Mouse (Mus musculus) common myeloid progenitor, adult 5-6 weeks (primary cell): ENCODE results near the gene Ngp. TPM values are rescaled to one million over a fixed set of nuclear protein-coding genes. Genes with fewer than 3 reads are reported as not detected.
A peak's percentile ranks its signal among the peaks of the same experiment; 100 is the strongest.

ENCODE experiments used
- ATAC-seq: replicated peaks from 2 replicates; pipeline ENCODE4 v1.8.0; 2016; ENCODE audit warnings: low read depth, mild to moderate bottlenecking, moderate TSS enrichment, inconsistent platforms; ENCODE audit not compliant: poor library complexity, severe bottlenecking
- total RNA-seq: library from RNA; stranded (forward); fragments of 200-1000, 187-1606 nt; gene quantifications from 2 replicates; pipeline ENCODE4 v1.2.3, GENCODE M21; 2017

Ngp gene
- total RNA-seq, 1 experiment from 2014 or later: 131 TPM

DNA sequence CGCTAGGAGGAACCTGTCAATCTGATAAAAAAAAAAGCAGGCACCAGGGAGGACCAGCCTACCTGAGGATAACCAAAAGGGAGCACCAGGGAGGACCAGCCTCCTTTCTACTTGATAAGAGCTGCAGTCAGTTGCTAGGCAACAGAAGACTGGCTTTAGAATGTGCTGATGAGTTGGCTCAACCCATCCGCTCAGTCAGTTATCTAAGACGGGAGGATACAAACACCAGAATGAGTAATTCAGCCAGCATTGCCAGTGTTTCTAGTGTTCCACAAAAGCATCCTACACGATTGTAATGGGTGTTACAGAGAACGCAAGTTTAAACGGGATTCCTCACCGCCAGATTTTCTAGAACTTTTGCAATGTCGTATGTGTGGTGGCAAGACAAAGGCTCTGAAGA lies 11.7 kb downstream of the Ngp start:
- ATAC-seq: no peak

DNA sequence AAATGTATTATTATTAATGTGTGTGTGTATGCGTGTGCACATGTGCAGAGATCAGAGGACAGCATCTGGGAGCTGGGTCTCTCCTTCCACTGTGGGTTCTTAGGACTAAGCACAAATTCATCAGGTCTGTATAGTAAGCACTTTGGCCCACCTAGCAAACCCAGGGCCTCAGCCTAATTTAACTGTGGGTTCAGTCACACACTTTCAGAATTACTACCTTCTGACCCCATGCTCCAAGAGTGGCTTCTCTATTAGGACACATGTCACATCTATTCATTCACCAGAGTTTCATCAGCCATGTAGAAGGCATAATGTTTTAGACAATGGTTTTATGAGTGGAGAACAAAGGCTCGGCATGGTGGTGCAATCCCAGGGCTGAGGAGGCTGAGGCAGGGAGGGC lies 13.5 kb downstream of the Ngp start:
- ATAC-seq: no peak

DNA sequence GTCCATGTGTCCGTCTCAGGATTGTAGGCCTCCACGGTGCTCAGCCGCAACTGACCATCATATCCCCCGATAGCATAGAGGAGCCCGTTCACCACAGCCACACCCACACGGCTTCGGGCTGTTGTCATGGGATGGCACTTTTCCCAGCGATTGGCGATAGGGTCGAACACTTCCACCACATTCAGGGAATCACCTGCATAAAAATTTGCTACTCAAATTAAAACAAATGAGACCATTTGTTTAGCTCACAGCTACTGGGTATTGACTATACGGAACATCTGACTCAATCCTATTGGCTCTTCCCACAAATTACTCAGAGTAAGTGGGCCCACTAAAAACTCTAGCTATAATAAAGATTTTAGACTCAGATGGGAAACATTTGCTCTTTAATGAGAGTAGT lies 16.5 kb downstream of the Ngp start:
- no peak for ATAC-seq

DNA sequence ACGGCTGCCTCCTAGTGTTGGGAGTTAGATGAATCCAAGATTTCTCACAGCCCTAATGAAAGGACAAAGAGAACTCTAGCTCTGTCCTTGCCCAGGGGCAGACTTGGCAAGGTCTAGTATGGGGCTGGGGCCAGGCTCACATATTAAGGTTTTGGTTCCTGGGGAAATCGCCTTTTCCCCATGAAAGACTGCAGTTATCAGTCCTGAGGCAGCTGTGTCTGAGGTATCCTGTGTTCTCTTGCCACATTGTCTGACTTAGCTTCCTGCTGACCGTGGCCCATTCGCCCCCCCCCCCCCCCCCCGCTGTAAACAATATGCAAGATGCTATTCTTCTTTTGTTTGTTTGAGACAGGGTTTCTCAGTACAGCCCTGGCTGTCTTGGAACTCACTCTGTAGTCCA lies 20.5 kb downstream of the Ngp start:
- ATAC-seq: peak; percentile 74

DNA sequence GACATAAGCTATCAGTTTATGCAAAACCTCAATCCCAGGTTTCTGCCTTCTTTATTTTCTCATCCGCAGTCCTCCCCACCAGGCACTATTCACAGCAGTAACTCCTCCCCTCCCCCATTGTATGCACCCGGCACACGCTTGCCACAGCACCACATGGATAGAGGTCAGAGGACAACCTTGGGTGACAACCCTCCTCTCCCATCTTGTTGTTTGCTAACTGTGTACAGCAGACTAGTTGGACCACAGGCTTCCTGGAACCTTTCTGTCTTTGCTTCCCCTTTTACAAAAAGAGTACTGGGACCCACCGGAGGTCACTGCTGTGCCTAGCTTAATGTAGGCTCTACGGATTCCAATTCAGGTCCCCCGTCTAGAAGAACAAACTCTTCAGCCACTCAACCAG lies 21.0 kb downstream of the Ngp start:
- peak; percentile 84 for ATAC-seq

DNA sequence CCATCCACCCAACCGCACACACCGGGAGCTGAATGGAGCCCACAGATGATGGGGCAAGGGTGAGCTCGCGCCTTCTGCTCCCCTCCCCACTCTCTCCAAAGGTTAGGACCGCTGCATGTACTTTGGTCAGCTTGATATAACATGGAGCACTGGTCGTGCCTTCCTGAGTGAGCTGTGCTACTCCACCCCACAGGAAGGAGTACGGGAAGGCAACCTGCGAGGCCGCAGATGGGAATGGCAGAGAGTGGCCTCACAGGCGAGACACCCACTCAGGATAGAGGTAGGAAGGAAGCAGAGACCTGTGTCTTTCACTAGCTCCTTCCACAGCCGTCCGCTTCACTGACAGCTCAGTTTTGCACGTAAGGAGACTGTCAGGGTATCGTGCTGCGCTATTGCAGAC lies 28.8 kb downstream of the Ngp start:
- ATAC-seq: no peak

DNA sequence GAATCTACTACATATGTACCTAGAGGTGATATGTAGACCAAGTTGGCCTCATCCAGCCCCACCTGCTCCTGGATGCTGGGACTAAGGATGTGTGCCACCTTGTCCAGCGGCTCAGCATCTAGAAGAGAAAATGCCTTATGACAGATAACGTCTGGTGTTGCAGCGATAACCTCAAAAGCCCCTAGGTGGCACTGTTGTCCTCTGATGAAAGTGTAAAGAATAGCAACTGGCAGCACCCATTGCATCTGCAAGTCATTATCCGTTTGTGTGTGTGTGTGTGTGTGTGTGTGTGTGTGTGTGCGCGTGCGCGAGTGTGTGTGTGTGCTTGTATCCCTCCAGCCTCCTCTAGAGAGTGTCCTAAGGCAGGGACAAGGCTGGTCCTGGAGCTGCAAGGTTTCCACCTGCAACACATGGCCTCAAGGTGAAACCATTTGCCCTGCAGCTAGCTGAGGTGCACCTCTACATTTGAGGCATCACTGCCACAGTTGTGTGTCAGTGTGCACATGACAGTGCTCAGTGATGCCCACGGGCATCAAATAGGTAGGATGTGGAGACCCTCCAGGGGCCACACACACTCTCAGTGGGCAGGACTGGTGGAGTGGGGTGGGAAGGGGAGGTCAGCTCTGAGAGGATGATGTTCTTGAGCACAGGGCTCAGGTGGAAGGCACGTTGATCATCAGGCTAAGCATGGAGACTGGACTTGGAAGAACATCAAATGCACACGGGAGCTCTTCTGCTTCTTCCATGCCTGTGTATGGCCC lies 29.5 kb downstream of the Ngp start:
- ATAC-seq: peak; percentile 95

DNA sequence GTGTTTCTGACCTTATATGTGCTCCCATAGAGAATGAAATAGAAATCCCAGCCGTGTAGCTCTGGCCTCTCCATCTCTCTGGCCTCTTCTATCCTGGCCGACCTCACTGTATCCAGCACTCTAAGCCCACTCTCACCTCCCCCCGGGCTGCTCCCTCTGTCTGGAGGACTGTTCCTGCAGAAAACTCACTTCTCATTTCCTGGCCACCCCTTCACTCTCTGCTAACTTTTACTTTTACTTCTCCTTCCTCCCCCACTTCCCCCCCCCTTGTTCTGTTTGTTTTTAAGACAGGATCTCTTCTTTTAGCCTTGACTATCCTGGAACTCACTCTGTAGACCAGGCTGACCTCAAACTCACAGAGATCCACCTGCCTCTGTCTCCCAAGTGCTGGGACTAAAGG lies 33.0 kb downstream of the Ngp start:
- peak; percentile 57 for ATAC-seq

DNA sequence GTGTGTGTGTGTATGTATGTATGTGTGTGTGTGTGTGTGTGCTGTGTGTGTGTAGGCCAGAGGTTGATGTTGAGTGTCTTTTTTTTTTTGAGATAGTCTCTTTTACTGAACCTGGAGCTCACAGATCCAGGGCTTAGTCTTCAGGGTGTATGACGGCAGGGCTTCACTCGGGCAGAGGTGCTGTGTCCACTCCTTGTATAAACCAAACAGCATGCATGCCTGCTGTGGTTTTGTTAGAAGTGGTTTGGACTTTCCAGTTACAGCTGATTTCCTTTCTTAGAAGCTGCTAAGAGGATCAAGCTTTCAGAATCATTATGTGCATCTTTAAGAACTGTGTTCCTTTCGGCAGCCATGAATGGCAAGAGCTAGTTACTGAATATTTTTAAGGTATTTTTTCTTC lies 38.4 kb downstream of the Ngp start:
- ATAC-seq: no peak

DNA sequence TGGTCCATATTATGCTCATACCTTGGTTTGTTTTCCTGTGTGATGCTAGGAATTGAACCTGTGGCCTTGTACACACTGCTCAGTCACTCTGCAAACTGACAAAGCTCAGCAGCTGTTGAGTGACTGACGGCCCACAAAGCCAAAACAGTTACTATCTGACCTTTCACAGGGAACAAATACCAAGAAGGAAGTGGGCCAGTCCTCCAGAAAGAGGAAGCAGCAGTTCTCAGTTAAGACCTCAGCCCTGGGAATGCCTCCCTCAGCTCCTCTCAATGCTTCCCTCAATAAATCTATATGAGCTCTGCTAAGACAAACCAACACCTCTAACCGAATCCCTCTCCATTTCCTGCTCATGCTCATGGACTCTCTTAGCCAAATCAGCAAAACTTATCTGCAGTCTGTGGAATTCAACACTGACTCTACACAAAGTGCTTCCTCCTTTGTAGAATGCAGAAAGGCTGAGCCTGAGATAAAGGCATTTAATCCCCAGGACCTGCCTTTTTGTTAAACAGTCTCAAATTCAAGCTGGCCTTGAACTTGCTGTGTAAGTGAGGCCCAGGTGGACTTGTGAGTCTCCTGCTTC lies 39.7 kb downstream of the Ngp start:
- ATAC-seq: peak; percentile 80

DNA sequence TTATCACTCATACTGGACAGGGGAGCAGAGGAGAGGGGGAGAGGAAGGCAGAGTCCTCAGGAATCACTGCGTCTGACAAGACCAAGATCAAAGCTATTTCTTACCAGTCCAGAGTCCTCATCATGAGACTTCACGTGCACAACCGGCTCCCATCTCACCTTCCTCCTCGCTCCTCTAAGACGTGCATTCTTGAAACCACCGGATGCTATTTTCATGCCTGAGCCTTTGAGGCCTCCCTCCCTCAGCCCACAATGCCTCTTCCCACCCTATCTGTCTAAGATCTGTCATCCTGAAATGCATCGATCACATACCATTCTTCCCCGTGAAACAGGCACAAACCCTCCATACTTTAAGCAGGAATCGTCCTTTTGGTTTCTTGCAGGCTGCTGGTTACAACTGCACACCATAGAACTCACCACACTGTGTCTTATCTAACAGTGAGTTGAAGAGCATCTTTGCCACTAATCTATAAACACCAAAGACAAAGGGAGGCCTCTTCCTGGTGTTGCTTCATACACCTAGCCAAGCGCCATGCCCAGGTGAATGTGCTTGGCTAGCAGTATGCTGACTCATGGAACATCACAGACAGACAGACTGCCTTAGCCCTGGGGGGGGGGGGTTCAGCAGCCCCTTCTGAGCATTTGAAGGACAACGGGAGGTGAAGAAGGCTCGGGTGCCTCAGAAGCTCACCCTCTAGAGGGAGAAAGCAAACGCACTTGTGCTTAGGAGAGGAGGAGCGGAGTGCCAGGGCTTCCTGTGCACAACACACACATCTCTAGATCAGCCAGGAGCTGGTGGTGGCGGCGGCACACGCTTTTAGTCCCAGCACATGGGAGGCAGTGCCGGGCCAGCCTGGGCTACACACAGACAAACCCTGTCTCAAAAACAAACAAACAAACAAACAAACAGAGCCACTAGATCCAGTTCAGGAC lies 41.6 kb downstream of the Ngp start:
- peak; percentile 8; the same call in 1 of the 2 replicates for ATAC-seq

DNA sequence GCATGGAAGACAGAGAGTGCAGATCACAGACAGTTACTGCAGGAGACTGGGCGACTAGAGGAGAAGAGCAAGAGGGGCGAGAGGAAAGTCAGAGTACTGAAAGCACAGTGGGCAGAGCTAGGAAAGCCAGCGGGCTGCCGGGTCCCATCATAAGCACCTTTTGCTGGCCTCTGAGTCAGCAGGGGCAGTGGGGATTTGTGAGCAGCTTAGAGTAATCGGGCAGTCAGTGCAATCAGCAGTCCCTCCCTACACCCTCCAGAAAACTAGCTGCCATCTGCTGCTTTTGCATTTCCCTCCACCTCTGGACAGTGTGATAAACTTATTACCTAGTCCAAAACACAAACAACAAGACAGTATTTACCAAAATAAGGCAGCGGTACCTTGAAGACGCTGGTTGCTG lies 42.8 kb downstream of the Ngp start:
- no peak for ATAC-seq

DNA sequence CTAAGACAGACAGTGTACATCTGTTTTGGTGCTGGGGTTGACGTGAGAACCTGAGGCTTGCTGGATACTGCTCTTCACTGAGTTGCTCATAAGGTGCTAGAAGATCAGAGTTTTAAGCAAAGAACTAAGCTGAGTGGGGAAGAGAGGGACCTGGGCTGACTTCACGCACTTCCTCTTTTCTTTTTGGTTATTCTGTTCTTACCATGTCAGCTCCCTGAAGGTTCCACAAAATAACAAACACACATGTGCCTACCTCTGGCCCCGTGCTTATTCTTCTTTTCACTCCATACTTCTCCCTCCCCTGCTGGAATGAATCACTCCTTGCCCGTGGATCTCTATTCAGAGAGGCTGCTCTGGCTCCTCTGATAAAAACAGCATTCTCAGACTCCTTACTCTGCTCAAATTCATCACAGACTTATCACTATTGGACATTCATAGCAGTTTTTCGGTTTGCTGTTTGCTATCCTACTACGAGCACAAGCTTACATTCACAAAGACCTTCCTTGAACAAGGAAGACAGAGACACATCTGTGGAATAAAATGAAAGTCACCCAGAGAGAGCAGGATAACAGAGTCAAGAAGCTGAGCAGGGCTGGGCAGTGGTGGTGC lies 44.5 kb downstream of the Ngp start:
- peak; percentile 42 for ATAC-seq

DNA sequence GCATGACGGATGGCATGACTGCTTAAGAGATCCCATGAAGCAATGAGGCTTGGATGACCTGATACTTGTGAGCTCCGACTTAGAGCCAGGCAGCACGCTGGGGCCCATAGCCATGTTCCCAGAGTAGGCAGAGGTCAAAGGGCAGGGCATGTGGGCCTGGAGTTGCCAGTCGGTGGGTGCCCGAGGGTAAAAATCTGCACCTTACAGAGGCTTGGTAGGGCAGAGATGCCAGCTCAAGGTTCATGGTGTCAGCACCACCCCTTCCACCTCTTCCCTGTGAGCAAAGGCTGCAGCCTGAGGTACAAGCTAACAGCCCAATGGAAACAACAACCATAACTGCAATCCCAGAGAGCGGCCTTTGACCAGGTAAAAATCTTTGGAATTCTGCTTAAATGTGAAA lies 45.8 kb downstream of the Ngp start:
- no peak for ATAC-seq

DNA sequence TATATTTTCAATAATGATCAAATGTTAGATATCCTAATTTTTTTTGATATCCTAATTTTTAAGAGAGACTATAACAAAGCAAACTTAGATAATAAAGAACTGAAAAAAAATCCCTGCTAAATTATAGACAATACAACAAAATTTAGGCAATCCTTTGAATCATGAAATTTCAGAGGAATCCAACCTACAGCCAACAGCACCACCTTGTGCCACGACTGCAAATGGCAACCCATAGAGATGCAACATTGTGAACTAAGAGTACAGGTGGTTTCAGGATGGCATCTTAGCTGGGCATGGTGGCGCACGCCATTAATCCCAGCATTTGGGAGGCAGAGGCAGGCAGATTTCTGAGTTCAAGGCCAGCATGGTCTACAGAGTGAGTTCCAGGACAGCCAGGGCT lies 46.6 kb downstream of the Ngp start:
- peak; percentile 39; the same call in 1 of the 2 replicates for ATAC-seq

Other genes with a start within 250 kb of the Ngp start
- gene Cspg5, start 176.0 kb upstream of the Ngp start, total RNA-seq: 0.58 and 1.6 TPM in 2 replicates
- gene Elp6, start 114.6 kb upstream of the Ngp start, total RNA-seq: 3.8 and 6.4 TPM in 2 replicates
- gene Scap, start 86.5 kb upstream of the Ngp start, total RNA-seq: 23.6 and 27.4 TPM in 2 replicates
- gene Ptpn23, start 11.5 kb upstream of the Ngp start, total RNA-seq: 3.7 TPM in 2 replicates
- 8.7 and 10.1 TPM in 2 replicates for gene Klhl18, start 56.9 kb downstream of the Ngp start, total RNA-seq
- 2.1 and 2.2 TPM in 2 replicates for gene Kif9, start 57.2 kb downstream of the Ngp start, total RNA-seq
- 181 and 254 TPM in 2 replicates for gene Setd2, start 112.8 kb downstream of the Ngp start, total RNA-seq
- 2.1 and 5.8 TPM in 2 replicates for gene Nradd, start 204.7 kb downstream of the Ngp start, total RNA-seq
- 8.6 and 19.5 TPM in 2 replicates for gene Nbeal2, start 234.4 kb downstream of the Ngp start, total RNA-seq
- gene Ccdc12, start 236.8 kb downstream of the Ngp start, total RNA-seq: 88.7 and 112 TPM in 2 replicates